Mouse (Mus musculus): ENCODE measurements around the gene Tpo. TPM values are rescaled to one million over a fixed set of nuclear protein-coding genes. Genes with fewer than 3 reads are reported as not detected.

The Tpo gene
- polyA plus RNA-seq, 1 experiment from 2014 or later, result not detected

GRCm38 (mm10) chr12:30030571-30030970 lies 101.9 kb downstream of the Tpo start:
- no peak overlapping the region for H3K27ac ChIP-seq
- WGBS, result 83% methylated on average over 5 of the region's 5 CpGs
- no peaks in the 10 kb centered on the region for H3K27me3 ChIP-seq (ENCODE audit: insufficient read depth, poor library complexity, severe bottlenecking)
- DNase-seq (ENCODE audit: low spot score), result no peak
- no peaks in the 10 kb centered on the region for H3K9me3 ChIP-seq
- H3K4me1 ChIP-seq (replicated peaks), result peaks cover 3% of the 10 kb centered on the region
- H3K36me3 ChIP-seq, result no peaks in the 10 kb centered on the region
- no peak overlapping the region for H3K4me3 ChIP-seq

DNA sequence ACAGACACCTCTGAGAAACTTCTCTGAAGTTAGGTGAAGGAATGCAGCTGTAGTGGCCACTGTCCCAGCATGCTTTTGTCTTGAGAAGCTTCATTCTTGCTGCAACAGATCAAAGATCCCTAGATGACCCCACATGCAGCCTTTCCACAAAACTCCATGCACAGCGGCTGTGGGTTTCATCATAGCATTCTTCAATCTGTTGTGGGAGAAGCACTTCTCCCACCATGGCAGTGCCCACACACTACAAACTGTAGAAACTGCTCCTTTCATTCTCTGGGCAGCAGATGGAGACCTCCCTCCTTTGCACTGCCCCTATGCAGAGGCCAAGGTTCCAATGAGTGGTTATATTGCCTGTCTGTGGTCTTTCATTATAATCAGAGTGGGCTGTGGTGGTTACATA lies 103.3 kb downstream of the Tpo start:
- H3K4me3 ChIP-seq, result no peak overlapping the region
- no peaks in the 10 kb centered on the region for H3K27me3 ChIP-seq (ENCODE audit: insufficient read depth, poor library complexity, severe bottlenecking)
- no peak for DNase-seq (ENCODE audit: low spot score)
- H3K36me3 ChIP-seq, result no peaks in the 10 kb centered on the region
- no peaks in the 10 kb centered on the region for H3K9me3 ChIP-seq
- WGBS, result 96% methylated on average over 1 of the region's 1 CpGs
- no peaks in the 10 kb centered on the region for H3K4me1 ChIP-seq (replicated peaks)
- H3K27ac ChIP-seq, result no peak overlapping the region

DNA sequence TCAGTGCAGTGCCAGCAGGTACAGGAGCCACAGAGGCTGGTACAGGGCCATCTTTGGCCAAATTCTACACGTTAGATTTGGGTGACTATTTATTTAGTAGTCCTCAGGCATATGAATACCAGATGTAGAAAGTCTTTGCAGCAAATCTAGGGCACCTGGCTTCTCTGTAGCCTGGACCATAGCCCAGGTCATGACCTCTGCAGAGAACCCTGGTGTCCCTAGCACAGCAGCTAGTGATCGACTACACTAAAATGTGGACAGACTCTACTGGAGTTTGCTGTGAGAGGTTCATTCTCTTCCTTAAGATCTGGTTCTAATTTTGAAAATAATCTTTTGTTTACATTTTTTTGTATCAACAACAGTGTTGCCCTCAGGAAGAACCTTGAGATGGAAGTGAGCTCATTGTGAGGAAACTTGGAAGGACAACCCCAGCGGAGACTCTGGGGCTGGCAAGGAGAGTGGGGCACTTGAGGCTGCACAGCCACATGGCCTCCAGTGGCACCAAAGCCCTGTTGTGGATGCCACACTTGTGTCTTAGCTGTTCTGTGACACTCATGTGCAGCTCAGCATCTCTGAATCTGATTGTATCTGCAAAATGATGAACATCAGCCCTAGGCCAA lies 104.6 kb downstream of the Tpo start:
- Histone ChIP-seq H3K27me3 (ENCODE audit: insufficient read depth, poor library complexity, severe bottlenecking) (no peaks in the 10 kb centered on the region), H3K4me3 (no peak overlapping the region), H3K36me3 (peaks cover 2% of the 10 kb centered on the region; the same call in 1 of the 2 replicates), H3K27ac (no peak overlapping the region), H3K9me3 (no peaks in the 10 kb centered on the region), H3K4me1 (replicated peaks) (0 out of 2 replicates have a peak, but pooled peaks cover 2% of the 10 kb centered on the region)
- 81% methylated on average over 3 of the region's 3 CpGs for WGBS
- no peak for DNase-seq (ENCODE audit: low spot score)

GRCm38 (mm10) chr12:30024264-30024825 lies 108.1 kb downstream of the Tpo start:
- Histone ChIP-seq H3K4me3 (no peak overlapping the region), H3K36me3 (peaks cover 24% of the 10 kb centered on the region), H3K27ac (no peak overlapping the region), H3K27me3 (ENCODE audit: insufficient read depth, poor library complexity, severe bottlenecking) (no peaks in the 10 kb centered on the region), H3K9me3 (no peaks in the 10 kb centered on the region), H3K4me1 (replicated peaks) (0 out of 2 replicates have a peak, but pooled peaks cover 2% of the 10 kb centered on the region)
- 73% methylated on average over 2 of the region's 2 CpGs for WGBS
- no peak for DNase-seq (ENCODE audit: low spot score)

DNA sequence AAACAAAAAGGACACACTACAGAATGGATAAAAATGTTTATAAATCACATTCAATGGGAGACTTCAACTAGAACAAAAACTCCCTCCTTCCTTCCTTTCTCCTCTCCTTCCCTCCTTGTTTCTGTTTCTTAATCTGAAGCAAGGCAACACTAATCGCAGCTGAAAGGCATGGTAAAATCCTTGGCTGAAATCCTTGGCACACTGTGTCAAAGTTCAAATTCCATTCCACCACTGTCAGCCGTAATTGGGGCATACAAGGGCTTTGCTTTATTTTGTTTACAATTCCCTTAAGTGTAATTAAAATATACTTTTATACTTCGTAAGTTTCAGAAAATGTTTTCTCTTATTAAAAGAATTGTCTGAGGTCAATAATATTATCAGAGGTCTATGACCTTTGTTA lies 108.9 kb downstream of the Tpo start:
- Histone ChIP-seq H3K27me3 (ENCODE audit: insufficient read depth, poor library complexity, severe bottlenecking) (no peaks in the 10 kb centered on the region), H3K27ac (no peak overlapping the region), H3K9me3 (no peaks in the 10 kb centered on the region), H3K36me3 (peaks cover 33% of the 10 kb centered on the region), H3K4me1 (replicated peaks) (0 out of 2 replicates have a peak, but pooled peaks cover 2% of the 10 kb centered on the region), H3K4me3 (no peak overlapping the region)
- WGBS, result 47% methylated on average over 3 of the region's 3 CpGs
- no peak for DNase-seq (ENCODE audit: low spot score)

DNA sequence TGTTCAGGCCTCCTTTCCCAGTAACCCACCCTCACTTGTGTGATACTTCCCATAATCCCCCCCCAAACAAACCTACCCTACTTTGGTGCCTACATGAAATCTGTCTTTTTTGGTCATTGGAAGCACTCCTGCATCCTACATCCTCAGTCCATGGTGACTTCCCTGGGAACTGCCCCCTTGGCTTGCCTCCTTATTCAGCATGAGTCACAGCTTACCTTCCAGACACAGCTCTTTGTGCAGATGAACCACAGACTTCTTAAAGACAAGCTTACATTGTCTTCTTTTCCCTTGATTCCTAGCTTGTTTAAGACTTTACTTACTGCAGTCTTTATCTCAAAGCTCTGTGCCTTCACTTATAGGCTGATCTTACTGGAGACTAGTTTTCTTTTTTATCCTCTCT lies 112.0 kb downstream of the Tpo start:
- Histone ChIP-seq H3K9me3 (no peaks in the 10 kb centered on the region), H3K36me3 (peaks cover 62% of the 10 kb centered on the region), H3K4me1 (replicated peaks) (0 out of 2 replicates have a peak, but pooled peaks cover 2% of the 10 kb centered on the region), H3K27me3 (ENCODE audit: insufficient read depth, poor library complexity, severe bottlenecking) (no peaks in the 10 kb centered on the region), H3K27ac (no peak overlapping the region), H3K4me3 (no peak overlapping the region)
- DNase-seq (ENCODE audit: low spot score), result no peak

DNA sequence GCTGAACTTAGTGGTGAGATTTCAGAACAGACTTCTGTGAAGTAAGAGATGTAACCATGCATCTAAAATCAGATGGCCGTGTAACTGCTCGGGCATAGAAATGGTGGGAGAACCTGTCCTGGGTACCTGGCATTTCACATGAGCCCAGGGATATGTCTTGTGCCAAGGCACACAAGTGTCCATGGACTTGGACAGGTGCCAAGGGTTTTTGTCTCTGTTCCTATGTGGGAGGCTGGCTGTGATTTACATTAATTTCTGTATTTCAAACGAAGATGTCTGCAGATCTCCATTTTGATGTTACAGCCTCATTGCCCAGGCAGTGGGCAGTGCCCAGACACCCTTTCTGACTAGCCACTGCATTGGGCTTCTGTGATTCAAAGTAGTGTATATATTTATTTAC lies 115.3 kb downstream of the Tpo start:
- H3K36me3 ChIP-seq, result peaks cover 87% of the 10 kb centered on the region
- no peaks in the 10 kb centered on the region for H3K27me3 ChIP-seq (ENCODE audit: insufficient read depth, poor library complexity, severe bottlenecking)
- H3K9me3 ChIP-seq, result no peaks in the 10 kb centered on the region
- no peak overlapping the region for H3K27ac ChIP-seq
- no peaks in the 10 kb centered on the region for H3K4me1 ChIP-seq (replicated peaks)
- DNase-seq (ENCODE audit: low spot score), result no peak
- WGBS, result 90% methylated on average over 3 of the region's 3 CpGs
- H3K4me3 ChIP-seq, result no peak overlapping the region

DNA sequence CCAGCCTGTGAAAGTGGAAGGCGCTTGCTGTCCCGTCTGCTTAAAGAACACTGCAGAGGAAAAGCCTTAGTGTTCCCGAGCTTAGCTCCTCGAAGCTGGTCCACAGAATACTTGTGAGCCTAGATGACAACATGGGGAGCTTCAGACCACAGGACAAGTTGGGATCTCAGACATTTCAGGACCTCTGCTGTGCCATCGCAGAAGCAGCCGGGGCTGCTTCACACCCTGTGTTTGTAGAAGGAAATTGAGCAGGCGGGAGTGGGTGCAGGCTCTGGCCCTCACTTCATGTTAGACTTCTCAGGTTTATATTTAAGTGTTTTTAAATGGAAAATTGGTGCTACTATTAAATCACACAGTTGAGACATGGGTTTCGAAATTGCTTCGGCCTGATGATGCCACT lies 116.9 kb downstream of the Tpo start:
- WGBS, result 94% methylated on average over 9 of the region's 9 CpGs
- no peaks in the 10 kb centered on the region for H3K4me1 ChIP-seq (replicated peaks)
- no peaks in the 10 kb centered on the region for H3K9me3 ChIP-seq
- peaks cover 93% of the 10 kb centered on the region for H3K36me3 ChIP-seq
- DNase-seq (ENCODE audit: low spot score), result no peak
- H3K27me3 ChIP-seq (ENCODE audit: insufficient read depth, poor library complexity, severe bottlenecking), result no peaks in the 10 kb centered on the region
- no peak overlapping the region for H3K27ac ChIP-seq
- H3K4me3 ChIP-seq, result no peak overlapping the region

- H3K4me3 ChIP-seq, result no peak overlapping the region
- 91% methylated on average over 5 of the region's 5 CpGs for WGBS
- no peaks in the 10 kb centered on the region for H3K9me3 ChIP-seq
- no peak overlapping the region for H3K27ac ChIP-seq
- DNase-seq (ENCODE audit: low spot score), result no peak
- H3K4me1 ChIP-seq (replicated peaks), result no peaks in the 10 kb centered on the region
- no peaks in the 10 kb centered on the region for H3K27me3 ChIP-seq (ENCODE audit: insufficient read depth, poor library complexity, severe bottlenecking)
- H3K36me3 ChIP-seq, result peaks cover 97% of the 10 kb centered on the region
Measured at GRCm38 (mm10) chr12:30008741-30009140, 123.7 kb downstream of the Tpo start.

DNA sequence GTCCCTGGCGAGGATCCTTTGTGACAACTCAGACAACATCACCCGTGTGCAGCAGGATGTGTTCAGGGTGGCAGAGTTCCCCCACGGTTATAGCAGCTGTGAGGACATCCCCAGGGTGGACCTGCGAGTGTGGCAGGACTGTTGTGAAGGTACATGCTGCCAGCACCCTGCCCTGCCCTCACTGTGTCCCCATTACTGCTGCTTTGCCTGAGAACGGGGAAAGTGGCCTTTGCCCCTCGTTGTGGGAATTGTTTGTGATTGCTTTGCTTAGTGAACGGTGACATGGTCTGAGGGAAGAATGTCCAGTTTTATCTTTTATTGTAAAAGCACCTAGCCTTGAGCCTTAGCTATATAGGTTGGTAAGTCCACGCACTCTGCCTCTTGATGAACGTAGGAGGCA lies 125.8 kb downstream of the Tpo start:
- Histone ChIP-seq H3K9me3 (no peaks in the 10 kb centered on the region), H3K27me3 (ENCODE audit: insufficient read depth, poor library complexity, severe bottlenecking) (no peaks in the 10 kb centered on the region), H3K4me1 (replicated peaks) (no peaks in the 10 kb centered on the region), H3K27ac (no peak overlapping the region), H3K4me3 (no peak overlapping the region), H3K36me3 (peaks cover 97% of the 10 kb centered on the region)
- WGBS, result 80% methylated on average over 9 of the region's 9 CpGs
- no peak for DNase-seq (ENCODE audit: low spot score)

Other genes starting within 250 kb of the Tpo start
- 71.4 and 78.2 TPM in 2 replicates for gene Pxdn, start 195.0 kb downstream of the Tpo start, polyA plus RNA-seq (2016; fragmentation: Nextera tagmentation; extraction: Ambion mirVana)
- 0.49 and 0.50 TPM in 2 replicates for gene Sntg2, start 240.8 kb upstream of the Tpo start, polyA plus RNA-seq (2016; fragmentation: Nextera tagmentation; extraction: Ambion mirVana)